24 mouse cellular contexts compared by ENCODE assay signal in genomic region chr14:30046976-30047375, GRCm38 (mm10). TPM values are rescaled to one million over a fixed set of nuclear protein-coding genes. Genes with fewer than 3 reads are reported as not detected.
"Had no signal": no experiment of that assay in that cellular context is flagged by ENCODE, and none has a peak within 500 bp of the region (broad histone marks: within the 10 kb centered on the region; RNA-seq: fewer than 3 reads in every experiment).

No protein-coding gene starts in this region.

- H3K9me3 ChIP-seq: forebrain, embryonic 15.5 days; heart, embryonic 13.5 days; heart, embryonic 15.5 days; hindbrain, embryonic 13.5 days; hindbrain, embryonic 15.5 days; limb, embryonic 13.5 days; limb, embryonic 15.5 days; liver, embryonic 12.5 days had no signal

- H3K4me3 ChIP-seq: forebrain, embryonic 15.5 days; heart, adult 2 months; heart, embryonic 13.5 days; heart, embryonic 15.5 days; hindbrain, embryonic 13.5 days; hindbrain, embryonic 15.5 days; layer of hippocampus, adult 2 months; limb, embryonic 13.5 days; limb, embryonic 15.5 days; liver, embryonic 12.5 days had no signal

- DNase-seq: forebrain, postnatal 0 days; gastrocnemius, postnatal 14 days; gastrocnemius, postnatal 36 days; heart, adult 2 months; heart, postnatal 14 days; heart, postnatal 36 days; left cerebral cortex, postnatal 4 days had no signal

- ATAC-seq: forebrain, embryonic 15.5 days; forebrain, postnatal 0 days; hindbrain, postnatal 0 days; intestine, embryonic 16.5 days; liver, embryonic 12.5 days had no signal

- H3K27me3 ChIP-seq: forebrain, embryonic 15.5 days; heart, embryonic 13.5 days; heart, embryonic 15.5 days; hindbrain, embryonic 13.5 days; hindbrain, embryonic 15.5 days; limb, embryonic 13.5 days; limb, embryonic 15.5 days; liver, embryonic 12.5 days had no signal

- H3K4me1 ChIP-seq: hindbrain, embryonic 13.5 days; hindbrain, embryonic 15.5 days; limb, embryonic 13.5 days; limb, embryonic 15.5 days; liver, embryonic 12.5 days had no signal

- H3K4me2 ChIP-seq: forebrain, embryonic 15.5 days; heart, embryonic 11.5 days; heart, embryonic 13.5 days; heart, embryonic 15.5 days; hindbrain, embryonic 13.5 days; hindbrain, embryonic 15.5 days; limb, embryonic 13.5 days; limb, embryonic 15.5 days; liver, embryonic 12.5 days had no signal

- H3K27ac ChIP-seq: forebrain, embryonic 15.5 days; heart, adult 2 months; heart, embryonic 13.5 days; hindbrain, embryonic 13.5 days; hindbrain, embryonic 15.5 days; hindbrain, postnatal 0 days; kidney, postnatal 0 days; layer of hippocampus, adult 2 months; limb, embryonic 13.5 days; limb, embryonic 15.5 days; liver, embryonic 12.5 days; liver, embryonic 14.5 days had no signal

- H3K36me3 ChIP-seq: forebrain, embryonic 15.5 days; heart, embryonic 15.5 days; limb, embryonic 13.5 days; limb, embryonic 15.5 days; liver, embryonic 12.5 days had no signal

- H3K9ac ChIP-seq: forebrain, embryonic 15.5 days; forebrain, postnatal 0 days; heart, embryonic 13.5 days; heart, embryonic 15.5 days; hindbrain, embryonic 13.5 days; hindbrain, embryonic 15.5 days; limb, embryonic 13.5 days; limb, embryonic 15.5 days; liver, embryonic 12.5 days; liver, embryonic 14.5 days had no signal

RNA-seq across cellular contexts. Expression of gene Chdh, which starts 38.2 kb away (rescaled TPM):
- polyA plus RNA-seq: heart, postnatal 0 days; hindbrain, embryonic 11.5 days; limb, embryonic 11.5 days had no signal
